Mouse (Mus musculus): ENCODE results near the gene Timm50.

DNA sequence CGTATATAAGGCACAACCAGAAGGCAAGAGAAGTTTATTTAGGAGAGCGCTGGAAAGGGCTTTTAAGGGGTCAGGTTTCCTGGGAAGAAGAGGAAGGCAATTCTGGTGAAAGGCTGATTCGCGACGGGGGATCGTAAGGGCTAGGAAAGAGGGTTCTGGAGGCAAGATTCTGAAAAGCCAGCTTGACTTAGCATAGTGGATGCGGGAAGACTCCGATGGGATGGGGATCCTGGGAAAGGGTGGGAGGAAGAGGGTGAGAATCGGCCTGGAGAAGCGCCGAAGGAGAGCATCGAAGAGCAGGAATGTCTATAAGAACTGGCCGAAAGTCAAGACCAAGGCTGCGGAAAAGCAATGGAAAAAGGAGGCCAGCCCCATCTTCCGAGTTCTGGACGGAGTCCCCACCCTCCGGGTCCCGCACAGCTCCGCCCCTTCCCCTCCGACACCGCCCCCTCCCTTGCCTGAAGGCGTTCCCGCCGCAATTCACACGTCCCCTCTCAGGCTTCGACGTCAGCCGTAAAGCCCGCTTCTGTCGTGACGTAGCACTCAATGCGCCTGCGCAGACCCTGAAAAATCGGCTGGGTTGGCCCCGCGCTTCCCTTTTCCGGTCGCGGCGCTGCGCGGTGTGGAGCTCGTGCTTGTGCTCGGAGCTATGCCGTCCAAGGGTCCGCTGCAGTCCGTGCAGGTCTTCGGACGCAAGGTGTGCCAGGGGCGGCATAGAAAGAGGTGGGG lies 38.4 kb upstream of the Timm50 start, which contains the start of gene Rps16:
- TF ChIP-seq POLR2A (IDR thresholded peaks at IDR 0.05; ENCODE audit: extremely low read depth, insufficient read depth, low read length) (peak; percentile 80), CTCF (IDR thresholded peaks at IDR 0.05; ENCODE audit: extremely low read depth, insufficient read depth, low read length) (no peak)
